Mouse (Mus musculus): Measurements from ENCODE around the gene Ehbp1. TPM values are rescaled to one million over a fixed set of nuclear protein-coding genes. Genes with fewer than 3 reads are reported as not detected.

The Ehbp1 gene
- polyA plus RNA-seq, 1 experiment from 2014 or later: 23.5 TPM

DNA sequence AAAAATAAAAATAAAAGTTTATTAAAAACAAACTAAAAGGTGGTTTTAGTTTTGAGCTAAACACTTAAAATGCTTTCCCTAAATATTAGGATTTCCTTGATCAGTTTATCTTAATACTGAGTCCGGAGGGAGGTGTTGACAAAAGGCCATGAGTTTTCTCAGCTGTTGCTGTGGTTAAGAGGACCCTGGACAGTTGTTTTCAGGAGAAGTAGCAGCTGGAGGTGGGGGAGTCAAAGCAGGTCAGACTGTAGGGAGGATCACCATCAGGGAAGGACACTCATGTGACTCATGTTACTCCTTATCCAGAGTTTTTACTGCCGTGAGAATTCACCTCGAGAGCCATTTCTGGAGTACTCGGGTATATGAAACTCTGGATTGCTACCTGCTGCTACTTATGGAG is 280.4 kb downstream of the Ehbp1 start:
- WGBS: 91% methylated on average over 4 of the region's 4 CpGs
- ATAC-seq: no peak

DNA sequence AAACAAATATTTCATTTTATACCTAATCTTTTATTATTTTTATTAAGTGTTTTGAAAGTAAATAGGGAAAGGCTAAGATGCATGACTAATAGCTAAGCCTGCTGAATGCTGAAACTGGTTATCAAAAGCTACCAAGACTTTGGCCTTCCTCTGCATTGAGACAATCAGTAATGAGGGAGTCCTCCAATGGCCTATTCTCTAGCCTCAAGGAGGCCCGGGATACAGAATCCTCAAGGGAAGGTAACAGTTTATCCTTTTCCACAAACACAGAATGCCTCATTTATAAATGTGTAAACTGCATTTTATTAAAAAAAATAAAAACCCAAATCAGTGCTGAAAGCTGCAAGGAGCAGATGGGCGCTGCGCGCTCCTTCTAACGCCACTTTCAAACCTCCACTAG is 284.6 kb downstream of the Ehbp1 start:
- H3K9me3 ChIP-seq (ENCODE audit: control insufficient read depth, low read length): no peaks in the 10 kb centered on the region
- peak; percentile 43; the same call in 1 of the 2 replicates for ATAC-seq
- peaks cover 4% of the 10 kb centered on the region for H3K4me1 ChIP-seq (replicated peaks; ENCODE audit: control insufficient read depth, insufficient read depth, low read length)
- H3K27me3 ChIP-seq (replicated peaks; ENCODE audit: control insufficient read depth, insufficient read depth, low read length): peaks cover 3% of the 10 kb centered on the region; the same call in 1 of the 2 replicates
- H3K4me2 ChIP-seq (ENCODE audit: low read length): no peak overlapping the region
- H3K9ac ChIP-seq (replicated peaks; ENCODE audit: low read depth, low read length): no peak overlapping the region
- 24% methylated on average over 5 of the region's 5 CpGs for WGBS
- no peak overlapping the region for H3K4me3 ChIP-seq (replicated peaks; ENCODE audit: low read length)
- no peak overlapping the region for H3K27ac ChIP-seq (ENCODE audit: low read length)
- H3K36me3 ChIP-seq (ENCODE audit: control insufficient read depth, insufficient read depth): no peaks in the 10 kb centered on the region; the same call in 1 of the 2 replicates

More for the DNA sequence above, 280.4 kb downstream of the Ehbp1 start:
- Histone ChIP-seq H3K27ac (ENCODE audit: low read length) (no peak overlapping the region), H3K9me3 (ENCODE audit: control insufficient read depth, low read length) (no peaks in the 10 kb centered on the region), H3K4me2 (ENCODE audit: low read length) (no peak overlapping the region), H3K9ac (replicated peaks; ENCODE audit: low read depth, low read length) (no peak overlapping the region), H3K4me3 (replicated peaks; ENCODE audit: low read length) (no peak overlapping the region), H3K27me3 (replicated peaks; ENCODE audit: control insufficient read depth, insufficient read depth, low read length) (peaks cover 3% of the 10 kb centered on the region; the same call in 1 of the 2 replicates), H3K4me1 (replicated peaks; ENCODE audit: control insufficient read depth, insufficient read depth, low read length) (peaks cover 4% of the 10 kb centered on the region), H3K36me3 (ENCODE audit: control insufficient read depth, insufficient read depth) (no peaks in the 10 kb centered on the region; the same call in 1 of the 2 replicates)

DNA sequence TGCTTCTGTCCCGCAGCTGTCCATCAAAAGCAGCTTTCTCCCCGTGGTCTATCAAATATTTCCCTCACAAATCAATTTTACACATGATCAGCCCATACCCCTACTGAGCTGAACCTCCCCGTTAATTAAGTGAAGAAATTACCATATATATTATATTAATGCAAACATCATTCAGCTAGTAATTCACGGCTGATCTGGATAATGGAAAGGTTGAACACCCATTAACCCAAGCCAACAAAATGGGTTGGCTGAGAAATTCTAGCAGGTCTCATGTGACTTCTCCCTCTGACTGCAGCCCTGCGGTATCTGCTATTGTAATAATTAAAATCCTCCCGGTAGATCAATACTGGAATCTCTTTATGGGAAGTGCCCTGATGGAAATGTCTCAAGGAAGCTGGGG is 286.2 kb downstream of the Ehbp1 start:
- 50% methylated on average over 6 of the region's 6 CpGs for WGBS
- no peak for ATAC-seq
- peaks cover under 1% of the 10 kb centered on the region for H3K36me3 ChIP-seq (ENCODE audit: control insufficient read depth, insufficient read depth)
- no peaks in the 10 kb centered on the region for H3K9me3 ChIP-seq (ENCODE audit: control insufficient read depth, low read length)
- H3K27me3 ChIP-seq (replicated peaks; ENCODE audit: control insufficient read depth, insufficient read depth, low read length): peaks cover 3% of the 10 kb centered on the region; the same call in 1 of the 2 replicates
- H3K4me1 ChIP-seq (replicated peaks; ENCODE audit: control insufficient read depth, insufficient read depth, low read length): peaks cover 4% of the 10 kb centered on the region
- H3K4me3 ChIP-seq (replicated peaks; ENCODE audit: low read length): no peak overlapping the region
- H3K27ac ChIP-seq (ENCODE audit: low read length): no peak overlapping the region
- H3K9ac ChIP-seq (replicated peaks; ENCODE audit: low read depth, low read length): no peak overlapping the region
- H3K4me2 ChIP-seq (ENCODE audit: low read length): no peak overlapping the region

DNA sequence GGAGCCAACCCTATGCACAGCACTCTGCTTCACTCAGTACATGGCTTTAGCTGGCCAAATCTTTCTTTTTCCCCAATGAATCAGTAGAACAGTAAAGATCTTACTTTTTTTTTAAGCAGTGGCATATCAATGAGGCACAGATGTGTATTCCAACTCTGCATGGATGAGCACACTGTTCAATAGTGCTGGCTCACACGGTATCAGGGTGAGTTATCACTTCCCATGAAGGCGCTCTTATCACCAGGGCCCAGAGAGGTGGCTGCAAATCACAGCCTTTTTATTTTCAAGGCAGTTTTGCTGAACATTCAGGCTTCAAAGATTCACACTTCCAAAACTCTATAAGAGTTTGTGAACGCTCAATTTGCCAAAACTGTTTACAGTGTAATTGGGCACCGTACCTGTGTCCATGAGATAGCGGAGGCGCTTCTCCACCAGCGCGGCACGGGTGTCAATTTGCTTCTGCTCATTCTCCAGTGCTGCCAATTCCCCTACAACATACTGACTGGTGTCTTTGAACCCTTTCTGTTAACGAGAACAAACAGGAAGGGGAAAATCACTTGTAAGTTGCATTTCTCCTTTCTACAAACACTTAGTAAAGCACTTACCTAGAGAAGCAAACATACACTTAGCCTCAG is 288.9 kb downstream of the Ehbp1 start:
- H3K27me3 ChIP-seq (replicated peaks; ENCODE audit: control insufficient read depth, insufficient read depth, low read length): no peaks in the 10 kb centered on the region
- H3K36me3 ChIP-seq (ENCODE audit: control insufficient read depth, insufficient read depth): peaks cover 3% of the 10 kb centered on the region; the same call in 1 of the 2 replicates
- H3K9me3 ChIP-seq (ENCODE audit: control insufficient read depth, low read length): no peaks in the 10 kb centered on the region
- peaks cover 4% of the 10 kb centered on the region for H3K4me1 ChIP-seq (replicated peaks; ENCODE audit: control insufficient read depth, insufficient read depth, low read length)
- 78% methylated on average over 10 of the region's 10 CpGs for WGBS
- no peak overlapping the region for H3K27ac ChIP-seq (ENCODE audit: low read length)
- no peak for ATAC-seq
- no peak overlapping the region for H3K4me2 ChIP-seq (ENCODE audit: low read length)
- H3K9ac ChIP-seq (replicated peaks; ENCODE audit: low read depth, low read length): no peak overlapping the region
- H3K4me3 ChIP-seq (replicated peaks; ENCODE audit: low read length): no peak overlapping the region

DNA sequence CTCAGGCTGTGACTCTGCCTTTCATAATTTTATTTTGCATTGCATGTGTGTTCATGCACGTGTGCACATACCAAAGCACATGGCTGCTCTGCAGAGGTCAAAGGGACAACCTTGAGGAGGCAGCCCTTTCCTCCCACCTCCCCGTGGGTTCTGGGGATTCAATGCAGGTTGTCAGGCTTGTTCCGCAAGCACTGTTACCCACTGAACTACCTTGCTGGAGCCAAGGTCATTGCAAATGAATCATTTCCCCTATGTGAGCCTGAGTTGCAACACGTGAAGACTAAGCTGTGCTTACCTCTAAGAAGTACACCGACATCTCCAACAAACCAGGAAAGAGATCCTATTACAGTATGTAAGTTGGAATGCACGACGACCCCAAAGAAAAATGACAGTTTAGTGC is 291.2 kb downstream of the Ehbp1 start:
- H3K27me3 ChIP-seq (replicated peaks; ENCODE audit: control insufficient read depth, insufficient read depth, low read length): no peaks in the 10 kb centered on the region
- 89% methylated on average over 7 of the region's 7 CpGs for WGBS
- ATAC-seq: no peak

DNA sequence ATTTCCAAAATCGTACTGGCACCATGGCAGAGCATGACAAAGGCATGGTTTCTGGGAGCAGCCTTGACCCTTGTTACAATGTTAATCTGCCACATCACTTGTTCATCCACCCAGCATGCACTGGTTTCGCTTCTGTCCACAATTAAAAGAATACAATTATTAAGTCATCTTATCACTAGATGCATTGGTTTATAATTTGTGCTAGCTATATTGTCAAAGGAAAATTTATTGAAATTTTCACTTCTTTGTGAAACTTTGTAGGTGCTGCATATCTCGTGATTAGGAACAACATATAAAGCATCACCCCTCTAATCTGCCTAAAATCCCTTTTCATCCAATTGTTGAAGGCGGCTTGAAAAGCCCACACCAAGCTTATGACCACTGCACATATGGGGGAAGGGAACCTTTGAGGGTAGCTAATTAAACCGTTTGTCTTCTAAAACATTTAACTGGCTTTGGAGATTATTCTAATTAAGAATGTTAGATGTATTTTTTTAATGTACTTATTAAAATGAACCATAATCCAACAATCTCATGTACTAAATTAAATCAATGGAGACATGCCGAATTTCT is 302.2 kb downstream of the Ehbp1 start:
- Histone ChIP-seq H3K9me3 (ENCODE audit: control insufficient read depth, low read length) (no peaks in the 10 kb centered on the region), H3K36me3 (ENCODE audit: control insufficient read depth, insufficient read depth) (no peaks in the 10 kb centered on the region), H3K27me3 (replicated peaks; ENCODE audit: control insufficient read depth, insufficient read depth, low read length) (no peaks in the 10 kb centered on the region), H3K4me3 (replicated peaks; ENCODE audit: low read length) (no peak overlapping the region), H3K4me2 (ENCODE audit: low read length) (no peak overlapping the region), H3K9ac (replicated peaks; ENCODE audit: low read depth, low read length) (no peak overlapping the region), H3K4me1 (replicated peaks; ENCODE audit: control insufficient read depth, insufficient read depth, low read length) (no peaks in the 10 kb centered on the region), H3K27ac (ENCODE audit: low read length) (no peak overlapping the region)
- 37% methylated on average over 6 of the region's 6 CpGs for WGBS
- no peak for ATAC-seq

More for the DNA sequence above, 291.2 kb downstream of the Ehbp1 start:
- Histone ChIP-seq H3K4me2 (ENCODE audit: low read length) (no peak overlapping the region), H3K4me1 (replicated peaks; ENCODE audit: control insufficient read depth, insufficient read depth, low read length) (no peaks in the 10 kb centered on the region), H3K9me3 (ENCODE audit: control insufficient read depth, low read length) (no peaks in the 10 kb centered on the region), H3K27ac (ENCODE audit: low read length) (no peak overlapping the region), H3K9ac (replicated peaks; ENCODE audit: low read depth, low read length) (no peak overlapping the region), H3K4me3 (replicated peaks; ENCODE audit: low read length) (no peak overlapping the region), H3K36me3 (ENCODE audit: control insufficient read depth, insufficient read depth) (peaks cover 3% of the 10 kb centered on the region; the same call in 1 of the 2 replicates)

DNA sequence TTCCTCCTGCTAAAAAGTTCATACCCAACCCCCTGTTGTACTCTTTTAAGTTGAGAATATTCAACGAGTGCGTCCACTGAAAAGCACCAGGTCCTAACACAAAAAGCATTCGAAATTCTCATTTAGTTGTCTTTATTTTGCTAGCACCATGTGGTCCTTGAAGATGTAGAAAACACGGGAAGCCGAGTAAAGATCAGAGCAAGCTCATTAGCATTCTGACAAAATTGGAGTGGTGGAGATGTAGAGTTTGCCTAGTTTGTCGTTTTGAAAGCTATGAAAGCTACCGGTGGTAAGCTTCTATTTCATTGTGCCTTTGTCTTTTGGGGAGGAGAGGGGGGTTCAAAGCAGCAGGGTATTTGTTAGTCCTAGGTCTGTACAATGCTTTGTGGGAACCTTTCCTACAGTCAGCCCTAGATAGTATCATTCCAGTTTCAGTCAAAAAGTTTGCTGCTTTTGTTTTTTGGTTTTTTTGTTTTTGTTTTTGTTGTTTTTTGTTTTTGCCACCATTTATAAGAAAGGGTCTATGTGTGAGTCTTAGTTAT is 307.5 kb downstream of the Ehbp1 start:
- Histone ChIP-seq H3K4me2 (ENCODE audit: low read length) (no peak overlapping the region), H3K9me3 (ENCODE audit: control insufficient read depth, low read length) (no peaks in the 10 kb centered on the region), H3K9ac (replicated peaks; ENCODE audit: low read depth, low read length) (no peak overlapping the region), H3K4me1 (replicated peaks; ENCODE audit: control insufficient read depth, insufficient read depth, low read length) (0 out of 2 replicates have a peak, but pooled peaks cover 3% of the 10 kb centered on the region), H3K36me3 (ENCODE audit: control insufficient read depth, insufficient read depth) (no peaks in the 10 kb centered on the region), H3K27me3 (replicated peaks; ENCODE audit: control insufficient read depth, insufficient read depth, low read length) (no peaks in the 10 kb centered on the region), H3K4me3 (replicated peaks; ENCODE audit: low read length) (no peak overlapping the region), H3K27ac (ENCODE audit: low read length) (no peak overlapping the region)
- WGBS: 3% methylated on average over 7 of the region's 7 CpGs
- 0 out of 2 replicates have a peak, but pooled peaks have one; percentile 19 for ATAC-seq

DNA sequence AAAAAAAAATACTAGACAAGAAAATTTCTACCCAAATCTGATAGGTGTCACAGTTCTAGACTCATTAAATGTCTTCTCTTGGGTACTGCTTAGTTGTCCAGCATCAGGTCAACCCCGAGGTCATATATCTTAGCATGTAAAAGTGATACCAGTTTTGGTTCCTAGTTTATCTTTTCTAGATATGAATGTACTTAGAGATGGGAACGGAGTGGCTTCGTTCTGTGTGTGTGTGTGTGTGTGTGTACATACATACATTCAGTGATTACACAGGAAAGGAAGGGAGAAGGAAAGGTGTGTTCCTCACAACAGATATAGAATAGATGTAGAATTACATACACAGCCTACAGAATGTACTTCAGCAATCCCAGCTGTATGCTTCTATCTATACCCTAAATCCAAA is 308.5 kb downstream of the Ehbp1 start:
- no peak for ATAC-seq
- Histone ChIP-seq H3K4me1 (replicated peaks; ENCODE audit: control insufficient read depth, insufficient read depth, low read length) (0 out of 2 replicates have a peak, but pooled peaks cover 3% of the 10 kb centered on the region), H3K9me3 (ENCODE audit: control insufficient read depth, low read length) (no peaks in the 10 kb centered on the region), H3K36me3 (ENCODE audit: control insufficient read depth, insufficient read depth) (no peaks in the 10 kb centered on the region), H3K9ac (replicated peaks; ENCODE audit: low read depth, low read length) (no peak overlapping the region), H3K27me3 (replicated peaks; ENCODE audit: control insufficient read depth, insufficient read depth, low read length) (no peaks in the 10 kb centered on the region), H3K27ac (ENCODE audit: low read length) (no peak overlapping the region), H3K4me3 (replicated peaks; ENCODE audit: low read length) (no peak overlapping the region), H3K4me2 (ENCODE audit: low read length) (no peak overlapping the region)
- 75% methylated on average over 3 of the region's 3 CpGs for WGBS

DNA sequence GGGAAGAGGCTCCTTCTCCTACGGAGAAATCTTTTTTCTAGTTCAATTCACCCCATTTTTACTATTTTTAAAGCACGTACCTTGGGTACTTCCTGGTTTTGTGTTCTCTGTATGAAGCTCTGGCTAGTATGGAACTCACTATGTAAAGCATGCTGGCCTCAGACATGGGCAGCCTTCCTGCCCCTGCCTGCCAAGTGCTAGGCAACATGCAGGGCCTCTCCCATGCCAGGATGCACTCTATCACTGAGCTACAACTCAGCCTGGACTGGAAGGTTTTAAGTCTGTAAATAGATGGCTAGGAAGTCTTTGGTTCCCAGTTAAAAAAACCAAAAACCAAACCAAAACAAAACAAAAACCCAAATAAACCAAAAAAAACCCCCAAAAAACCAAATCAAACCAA is 321.5 kb downstream of the Ehbp1 start:
- Histone ChIP-seq H3K27me3 (replicated peaks; ENCODE audit: control insufficient read depth, insufficient read depth, low read length) (no peaks in the 10 kb centered on the region), H3K27ac (ENCODE audit: low read length) (no peak overlapping the region), H3K4me3 (replicated peaks; ENCODE audit: low read length) (no peak overlapping the region), H3K4me2 (ENCODE audit: low read length) (no peak overlapping the region), H3K36me3 (ENCODE audit: control insufficient read depth, insufficient read depth) (no peaks in the 10 kb centered on the region), H3K9ac (replicated peaks; ENCODE audit: low read depth, low read length) (no peak overlapping the region), H3K9me3 (ENCODE audit: control insufficient read depth, low read length) (no peaks in the 10 kb centered on the region; the same call in 1 of the 2 replicates), H3K4me1 (replicated peaks; ENCODE audit: control insufficient read depth, insufficient read depth, low read length) (peaks cover 2% of the 10 kb centered on the region; the same call in 1 of the 2 replicates)
- ATAC-seq: no peak
- WGBS: 91% methylated on average over 2 of the region's 2 CpGs

Data from forebrain, embryonic 16.5 days (tissue).